Mouse (Mus musculus) A20 (cell line): ENCODE results near the gene March6.

ENCODE experiments used
- DNase-seq: peaks from one replicate; pipeline ENCODE4 v3.0.0-alpha.2; 2011; ENCODE audit warnings: low read depth, low spot score

The March6 gene

DNA sequence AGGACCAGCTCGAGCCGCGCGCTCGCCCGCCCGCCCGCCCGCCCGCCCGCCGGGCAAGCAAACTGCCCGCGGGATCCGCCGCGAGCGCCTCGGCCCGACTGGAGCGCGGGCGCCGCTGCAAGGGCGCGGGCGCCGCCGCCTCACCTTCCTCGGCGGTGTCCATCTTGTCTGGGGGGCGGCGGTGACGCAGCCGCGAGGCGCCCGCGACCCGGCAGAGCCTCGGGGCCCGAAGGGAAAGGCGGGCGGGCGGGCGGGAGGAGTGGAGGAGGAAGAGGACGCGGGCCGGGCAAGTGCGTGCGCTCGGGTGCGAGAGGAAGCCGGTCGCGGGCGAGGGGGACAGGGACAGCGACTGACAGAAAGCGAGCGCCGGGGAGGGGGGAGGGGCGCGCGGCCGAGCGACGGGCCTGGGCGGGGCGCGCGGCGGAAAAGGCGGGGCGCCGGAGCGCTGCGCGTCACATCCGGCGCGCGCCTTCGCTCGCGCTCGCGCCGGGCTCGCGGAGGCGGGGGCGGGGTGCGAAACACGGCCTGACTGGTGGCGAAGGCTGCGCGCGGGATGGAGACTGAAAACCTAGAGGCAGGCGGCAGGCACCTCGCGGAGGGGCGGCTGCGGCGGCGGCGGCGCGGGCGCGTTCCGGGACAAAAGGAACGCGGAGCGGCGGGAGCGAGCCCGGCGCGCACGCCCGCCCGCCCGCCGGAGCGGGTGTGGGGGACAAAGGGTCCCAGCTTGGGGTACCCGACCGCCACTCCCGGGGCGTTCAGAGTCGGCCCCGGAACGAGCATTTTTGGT, at the start of gene March6:
Gene March6, minus strand, starts transcription at position 395 of the 787 bp plus-strand sequence.
- peak; percentile 90 for DNase-seq

DNA sequence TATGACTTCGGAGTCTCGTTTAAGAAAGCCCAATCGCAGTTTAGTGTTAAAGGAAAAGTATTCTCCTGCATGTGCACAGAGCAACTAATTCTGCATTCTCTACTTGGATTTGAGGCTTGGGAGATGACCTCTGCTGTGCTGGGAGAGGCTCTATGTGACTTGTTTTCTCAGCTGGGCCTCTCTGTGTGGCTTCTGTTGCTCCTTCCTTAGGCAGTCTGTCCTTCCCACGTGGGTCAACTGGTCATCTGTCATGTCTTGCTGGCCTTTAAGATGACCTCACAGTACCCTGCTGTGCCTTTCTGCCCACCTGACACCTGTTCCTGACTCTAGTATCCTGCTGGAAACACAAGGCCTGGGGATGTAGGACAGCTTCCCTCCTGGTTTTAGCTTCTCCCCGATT, 45.2 kb upstream of the March6 start:
- DNase-seq: no peak

DNA sequence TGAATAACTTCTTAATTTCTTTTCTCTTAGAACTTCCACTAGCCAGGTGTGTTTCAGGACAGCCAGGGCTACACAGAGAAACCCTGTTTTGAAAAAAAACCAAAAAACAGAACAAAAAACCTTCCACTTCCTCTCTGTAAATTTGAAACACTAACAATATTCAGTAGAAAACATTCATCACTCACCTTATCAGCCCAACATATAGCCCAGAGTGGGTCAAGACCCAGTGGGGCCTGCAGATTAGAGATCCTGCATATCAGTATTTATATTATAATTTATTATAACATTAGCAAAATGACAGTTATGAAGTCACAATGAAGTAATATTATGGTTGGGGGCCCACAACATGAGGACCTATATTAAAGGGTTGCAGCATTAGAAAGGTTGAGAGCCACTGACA, 42.8 kb upstream of the March6 start:
- DNase-seq: no peak

DNA sequence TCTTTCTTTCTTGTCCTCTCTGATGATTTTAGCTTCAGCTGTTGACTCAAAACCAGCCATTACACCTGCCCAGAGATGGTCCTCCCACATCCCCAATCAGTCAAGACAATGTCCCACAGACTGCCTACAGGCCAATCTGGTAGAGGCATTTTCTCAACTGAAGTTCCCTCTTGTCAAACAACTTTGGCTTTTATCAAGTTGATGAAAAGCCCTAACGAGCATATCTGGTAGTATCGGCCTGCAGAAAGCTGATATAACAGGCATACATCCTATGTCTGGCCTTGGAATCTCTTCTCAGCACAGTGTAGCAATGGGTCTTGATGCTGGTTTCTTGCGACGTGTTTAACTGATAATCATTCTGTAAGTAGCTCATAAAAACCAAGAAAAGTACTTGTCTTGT, 42.4 kb upstream of the March6 start:
- no peak for DNase-seq

DNA sequence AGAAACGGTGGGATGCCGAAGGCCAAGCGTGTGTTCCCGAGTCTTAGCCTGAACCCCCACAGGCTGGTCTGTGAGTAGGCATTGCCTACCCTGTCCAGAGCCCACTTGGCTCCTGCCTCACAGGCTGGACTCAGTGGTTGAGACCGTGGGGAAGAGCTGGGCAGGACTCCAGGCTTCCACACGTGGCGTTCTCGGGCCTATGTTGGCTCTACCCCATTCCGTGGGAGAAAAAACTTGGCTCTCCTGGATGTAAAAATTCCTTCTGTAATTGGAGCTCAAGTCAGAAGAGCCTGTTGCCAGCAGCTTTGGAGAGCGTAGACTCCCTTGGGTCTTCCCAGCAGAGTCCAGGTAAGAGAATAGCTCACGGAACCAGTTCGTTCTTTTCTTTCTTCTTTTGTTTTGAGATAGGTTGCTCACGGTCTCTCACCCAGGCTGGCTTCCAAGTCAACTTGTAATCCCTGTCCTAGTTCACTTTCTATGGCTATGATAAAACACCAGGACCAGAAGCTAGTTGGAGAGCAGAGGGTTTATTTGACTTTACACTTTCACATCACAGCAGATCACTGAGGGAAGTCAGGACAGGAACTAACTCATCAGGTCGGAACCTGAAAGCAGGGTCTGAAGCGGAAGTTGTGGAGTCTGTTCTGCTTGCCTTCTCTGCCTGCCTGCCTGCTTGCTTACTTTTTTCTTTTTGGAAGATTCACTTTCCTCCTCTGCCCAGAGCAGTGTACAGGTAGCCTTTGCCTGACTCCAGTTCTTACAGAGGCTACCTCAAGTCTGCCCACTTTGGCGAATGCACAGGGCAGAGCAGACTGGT, 41.3 kb upstream of the March6 start:
- DNase-seq: no peak

DNA sequence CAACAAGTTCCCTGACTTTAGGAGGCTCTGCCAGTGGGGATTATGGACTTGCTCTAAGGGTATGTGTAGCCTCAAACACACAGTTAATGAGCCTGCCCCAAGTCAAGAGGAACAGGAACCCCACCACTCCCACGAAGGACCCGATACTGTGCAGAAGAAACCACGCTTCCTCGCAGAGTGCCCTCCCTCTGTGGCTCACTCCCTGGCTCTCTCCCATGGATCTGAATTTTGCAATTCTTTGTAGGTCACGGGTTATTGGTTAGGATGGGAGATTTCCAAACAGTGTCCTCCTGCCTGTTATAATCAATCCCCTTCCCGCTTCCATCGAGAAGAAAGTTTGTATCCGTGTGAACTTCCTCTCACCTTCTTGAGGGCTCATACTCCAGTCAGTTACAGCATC, 40.1 kb upstream of the March6 start:
- DNase-seq: no peak

DNA sequence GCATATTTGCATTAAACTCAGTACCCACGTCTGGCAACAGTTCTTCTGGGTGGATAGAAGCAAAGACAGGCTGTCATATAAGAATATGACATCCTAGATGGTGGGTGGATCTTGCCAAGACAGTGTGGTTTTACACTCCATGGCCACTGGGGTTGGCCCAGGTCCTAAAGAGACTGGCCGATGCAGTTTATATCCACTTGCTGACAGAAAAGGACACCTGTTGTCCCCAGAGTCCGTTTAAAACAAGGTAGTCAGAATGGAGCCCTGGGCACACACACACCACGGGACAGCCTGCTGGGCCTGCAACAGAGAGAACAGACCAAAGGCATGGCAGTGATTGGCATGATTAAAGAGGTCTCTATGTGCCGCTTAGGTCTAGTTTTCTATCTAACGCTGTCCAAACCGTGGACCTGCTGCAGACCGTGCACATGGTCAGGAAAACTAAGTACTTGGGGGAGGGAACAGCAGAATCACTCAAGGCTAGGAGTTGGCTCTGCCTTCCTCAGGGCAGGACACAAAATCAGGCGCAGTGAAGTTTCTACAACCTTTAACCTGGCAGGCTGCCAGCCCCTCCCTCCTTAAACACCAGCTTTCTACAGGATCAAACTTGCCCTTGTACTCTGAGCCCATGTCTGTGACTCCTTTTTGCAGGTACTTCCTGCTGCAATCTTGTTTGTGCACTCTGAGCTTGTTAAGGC, 38.6 kb upstream of the March6 start:
- no peak for DNase-seq

DNA sequence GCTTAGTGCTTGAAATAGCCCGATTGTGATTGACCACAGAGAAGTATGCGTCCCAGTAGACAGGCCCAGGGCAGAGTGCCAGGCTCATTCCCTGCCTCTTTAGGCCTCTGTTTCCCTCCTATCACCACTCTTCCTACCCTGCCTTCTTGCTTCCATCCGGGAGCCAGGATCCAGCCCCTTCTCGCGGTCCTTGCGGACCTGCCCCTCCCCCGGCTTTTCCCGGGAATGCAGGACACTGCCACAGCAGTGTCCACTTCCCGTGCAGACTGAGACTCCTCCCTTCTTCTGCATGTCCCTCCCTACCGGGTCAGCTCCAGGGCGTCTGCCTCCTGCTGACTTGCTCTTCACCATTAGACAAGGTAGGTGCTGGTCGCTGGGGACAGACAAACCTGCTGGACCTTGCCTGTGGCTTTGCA, 37.7 kb upstream of the March6 start:
- DNase-seq: no peak

DNA sequence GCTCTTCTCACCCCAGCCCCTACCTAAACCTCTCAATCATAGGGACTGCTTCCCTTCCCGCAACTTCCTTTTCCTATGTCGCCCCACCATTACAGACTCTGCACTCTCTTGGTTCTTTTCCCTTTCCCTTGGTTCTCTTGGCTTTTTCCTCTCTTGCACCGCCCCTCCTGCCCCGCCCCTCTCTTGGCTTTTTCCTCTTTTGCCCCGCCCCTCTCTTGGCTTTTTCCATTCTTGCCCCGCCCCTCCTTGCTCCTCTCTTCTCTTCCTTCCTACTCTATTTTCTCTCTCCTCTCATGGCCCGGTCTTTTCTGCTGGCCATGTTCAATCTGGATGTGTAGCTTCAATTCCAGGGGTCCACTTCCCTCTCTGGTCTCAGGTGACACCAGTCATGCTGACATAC, 36.6 kb upstream of the March6 start:
- DNase-seq: no peak

DNA sequence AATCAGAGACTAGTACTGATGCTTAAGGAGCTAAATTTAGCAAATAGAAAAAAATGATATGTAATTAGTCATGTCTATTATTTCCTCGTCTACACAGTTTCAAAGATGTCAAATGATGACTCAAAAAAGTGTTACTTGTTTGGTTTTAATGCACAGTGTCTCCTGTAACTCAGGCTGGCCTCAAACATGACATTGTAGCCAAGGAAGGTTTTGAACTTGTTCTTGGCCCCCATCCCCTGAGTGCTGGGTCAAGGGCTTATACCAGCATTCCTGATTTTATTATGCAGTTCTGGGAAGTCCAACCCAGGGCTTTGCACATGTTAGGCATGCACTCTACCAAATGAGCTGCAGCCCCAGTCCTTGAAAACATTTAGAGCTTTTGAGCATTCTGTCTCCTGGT, 34.9 kb upstream of the March6 start:
- no peak for DNase-seq

DNA sequence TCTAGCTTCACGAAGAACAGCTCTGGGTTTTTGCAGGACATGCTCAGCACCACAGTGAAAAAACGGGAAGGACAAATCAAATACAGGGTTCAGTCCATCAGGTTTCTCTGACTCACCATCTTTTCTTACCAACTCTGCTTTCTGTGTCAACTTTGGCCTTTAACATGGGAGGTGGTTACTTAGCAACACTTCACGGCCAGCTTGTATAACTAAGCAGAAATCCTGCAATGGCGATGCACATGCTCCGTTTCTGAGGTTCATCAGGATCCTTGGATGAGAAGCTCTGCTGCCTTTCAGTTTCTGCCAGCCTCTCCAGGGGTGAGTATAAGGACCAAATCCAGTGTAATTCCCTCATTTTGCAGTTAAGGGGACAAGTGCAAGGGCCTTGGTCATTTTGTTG, 34.3 kb upstream of the March6 start, which contains the start of gene Cmbl:
Gene Cmbl, plus strand, starts transcription at position 206 of the 400 bp plus-strand sequence.
- DNase-seq: no peak

DNA sequence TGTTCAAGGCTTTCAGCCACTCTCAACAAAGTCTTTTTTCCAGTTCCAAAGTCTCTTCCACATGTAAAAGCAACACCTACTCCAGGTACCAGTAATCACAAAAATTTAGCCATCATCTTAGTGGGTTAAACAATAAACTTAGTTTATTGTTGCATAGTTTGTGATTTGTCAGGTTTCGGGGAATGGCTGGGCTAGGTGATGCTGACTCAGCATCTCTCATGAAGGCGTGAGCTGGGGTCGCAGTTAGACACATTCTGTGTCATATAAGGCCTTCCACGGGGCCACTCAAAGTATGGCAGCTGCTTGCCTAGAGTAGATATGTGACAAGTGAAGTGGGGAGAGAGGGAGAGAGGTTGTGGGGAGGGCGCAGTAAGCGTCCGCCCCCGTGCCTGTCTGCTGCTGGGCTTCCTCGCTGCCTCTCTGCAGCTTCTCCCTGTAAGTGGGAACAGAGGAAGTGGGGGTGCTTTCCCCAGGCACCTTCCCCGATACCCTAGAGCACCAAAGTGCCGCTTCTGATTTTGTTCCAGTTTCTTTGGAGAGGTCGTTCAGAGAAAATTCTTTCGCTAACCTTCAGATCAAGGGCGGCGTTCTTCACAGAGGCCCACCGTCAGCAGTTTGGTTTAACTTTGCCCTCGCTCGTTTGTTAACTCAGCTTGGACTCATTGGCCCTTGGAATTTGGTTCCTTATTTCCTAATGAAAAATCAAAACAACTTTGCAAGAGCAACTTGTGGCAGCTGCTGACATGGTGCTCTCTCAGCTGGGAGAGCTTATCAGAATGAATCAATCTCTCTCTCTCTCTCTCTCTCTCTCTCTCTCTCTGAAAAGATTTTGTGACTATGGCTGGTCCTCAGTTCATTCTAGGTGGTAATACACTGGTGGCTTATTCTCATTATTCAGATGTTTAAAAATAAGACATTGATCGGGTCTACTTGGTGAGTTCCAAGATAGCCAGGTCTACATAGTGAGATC, 33.0 kb upstream of the March6 start:
- no peak for DNase-seq

DNA sequence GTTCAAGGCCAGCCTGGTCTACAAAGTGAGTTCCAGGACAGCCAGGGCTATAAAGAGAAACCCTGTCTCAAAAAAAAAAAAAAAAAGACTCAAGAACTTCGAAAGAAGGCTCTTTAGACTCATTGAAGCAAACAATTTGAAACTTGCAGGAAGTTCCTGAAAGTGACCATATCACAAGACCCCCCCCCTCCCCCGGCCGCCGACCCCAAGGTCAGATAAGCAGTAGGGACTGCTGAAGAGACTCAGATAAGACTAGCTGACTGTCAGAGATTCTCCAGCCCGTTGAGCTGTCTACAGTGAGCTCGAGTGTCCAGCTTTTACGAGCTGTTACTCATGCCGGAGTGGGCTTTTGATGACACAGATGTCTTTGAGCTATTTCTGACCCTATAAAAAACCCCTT, 32.0 kb upstream of the March6 start:
- no peak for DNase-seq

DNA sequence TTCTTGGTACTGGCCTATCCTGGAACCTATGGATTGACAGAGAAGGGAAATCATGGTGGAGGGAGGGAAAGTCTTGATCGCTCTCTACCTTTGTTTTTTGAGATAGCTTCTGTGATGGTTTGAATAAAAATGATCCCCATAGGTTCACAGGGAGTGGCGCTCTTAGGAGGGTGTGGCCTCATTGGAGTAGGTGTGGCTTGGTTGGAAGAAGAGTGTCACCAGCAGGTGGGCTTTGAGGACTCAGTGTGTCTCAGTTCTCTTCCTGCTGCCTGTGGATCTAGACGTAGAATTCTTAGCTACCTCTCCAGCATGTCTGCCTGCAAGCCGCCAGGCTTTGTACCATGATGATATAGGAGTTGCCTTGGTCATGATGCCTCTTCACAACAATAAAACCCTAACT, 31.1 kb upstream of the March6 start:
- no peak for DNase-seq

DNA sequence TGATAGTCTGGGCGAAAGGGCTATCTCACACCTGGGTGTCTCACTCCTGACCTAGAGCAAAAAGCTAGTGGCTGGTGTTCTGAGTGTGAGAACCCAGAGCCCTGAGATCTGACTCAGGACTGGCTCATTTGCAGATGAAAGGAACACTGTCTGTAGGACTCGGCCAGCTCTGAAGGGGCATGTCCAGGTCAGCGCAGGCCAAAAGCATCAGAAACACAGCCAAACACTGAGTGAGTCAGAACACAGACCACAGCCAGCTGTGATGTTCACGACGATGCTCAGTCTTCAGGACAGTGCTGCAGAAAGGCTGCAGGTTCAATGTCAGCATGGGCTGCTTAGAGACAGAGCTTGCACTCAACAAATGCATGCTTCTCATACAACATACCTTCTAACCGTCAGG, 30.5 kb upstream of the March6 start:
- DNase-seq: no peak

DNA sequence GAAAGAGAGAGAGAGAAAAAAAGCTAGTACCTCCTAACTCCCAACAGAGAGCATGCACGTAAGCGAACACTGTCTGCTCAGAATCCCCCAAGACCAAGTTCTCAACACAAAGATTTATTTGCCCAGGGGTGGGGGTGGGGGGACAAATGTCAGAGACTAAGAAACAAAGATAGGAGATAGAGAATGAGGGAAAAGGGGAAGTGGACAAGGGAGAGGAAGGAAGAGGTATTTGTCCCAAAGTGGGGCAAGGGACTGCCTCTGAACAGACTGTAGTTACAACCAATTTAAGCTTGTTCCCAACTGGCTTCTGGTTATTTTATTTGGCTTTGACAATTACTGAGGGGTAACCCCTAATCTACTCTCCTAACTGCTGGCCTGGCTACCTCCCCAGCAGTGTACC, 24.0 kb upstream of the March6 start:
- no peak for DNase-seq

DNA sequence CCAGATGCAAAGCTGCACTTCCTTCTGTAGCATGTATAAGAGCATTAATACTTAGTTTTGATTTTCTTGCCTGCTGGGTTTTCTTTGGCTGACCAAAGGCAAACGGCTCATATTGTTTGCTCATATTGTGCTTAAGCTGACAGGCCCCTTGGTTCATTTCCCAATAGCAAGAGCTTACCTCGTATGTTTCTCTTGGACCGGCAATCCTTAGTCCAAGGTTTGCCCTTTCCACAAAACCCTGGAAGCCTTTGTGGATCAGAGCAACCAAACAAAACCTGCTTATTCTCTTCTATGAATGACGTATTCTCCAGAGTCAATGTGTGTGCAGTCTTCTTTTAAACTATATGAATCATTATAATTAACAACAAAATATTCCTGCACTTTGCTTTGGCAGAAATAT, 19.5 kb upstream of the March6 start:
- DNase-seq: no peak

DNA sequence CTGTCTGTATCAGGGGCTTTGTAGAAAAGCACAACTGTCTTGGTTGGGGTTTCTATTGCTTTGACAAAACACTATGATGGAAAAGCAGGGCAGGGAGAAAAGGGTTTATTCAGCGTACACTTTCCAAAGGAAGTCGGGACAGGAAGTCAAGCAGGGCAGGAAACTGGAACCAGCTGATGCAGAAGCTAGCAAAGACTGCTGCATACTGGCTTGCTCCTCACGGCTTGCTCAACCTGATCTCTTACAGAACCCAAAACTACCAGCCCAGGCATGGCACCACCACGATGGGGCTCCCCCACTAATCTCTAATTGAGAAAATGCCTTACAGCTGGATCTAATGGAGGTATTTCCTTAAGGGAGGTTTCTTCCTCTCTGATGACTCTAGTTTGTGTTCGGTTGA, 16.6 kb upstream of the March6 start:
- no peak for DNase-seq

DNA sequence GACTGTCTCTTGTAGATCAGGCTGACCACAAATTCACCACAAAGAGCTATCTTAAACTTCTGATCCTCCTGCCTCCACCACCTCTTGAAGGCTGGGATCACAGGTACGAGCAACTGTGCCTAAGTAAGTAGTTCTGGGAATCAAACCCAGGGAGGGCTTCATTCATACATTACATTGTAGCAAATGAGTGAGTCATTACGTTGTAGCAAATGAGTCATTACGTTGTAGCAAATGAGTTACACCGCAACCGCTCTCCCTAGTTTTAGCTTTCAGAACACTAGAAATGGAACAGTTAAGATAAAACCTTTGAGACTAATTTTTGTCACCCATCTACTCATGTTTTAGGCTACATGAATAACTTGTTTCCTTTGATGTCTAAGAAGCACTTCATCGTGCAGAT, 15.4 kb upstream of the March6 start:
- no peak for DNase-seq

DNA sequence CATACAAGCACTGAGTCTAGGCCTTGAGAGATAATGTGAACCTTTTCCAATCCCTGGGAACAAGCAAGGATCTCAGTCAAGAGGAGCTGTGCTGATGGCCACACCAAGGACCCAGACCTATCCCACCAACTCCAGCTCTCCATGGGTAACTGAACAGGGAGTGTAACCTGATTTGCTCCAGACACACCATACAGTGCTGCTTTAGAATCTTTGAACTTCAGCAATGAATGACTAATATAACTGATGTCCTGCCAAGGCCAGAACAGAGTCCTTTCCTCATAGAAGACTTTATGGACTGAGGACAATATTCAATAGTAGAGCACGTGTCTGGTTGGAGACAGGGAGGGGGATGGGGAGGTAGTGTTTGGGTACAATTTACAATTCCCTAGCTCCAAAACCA, 14.2 kb upstream of the March6 start:
- DNase-seq: no peak

DNA sequence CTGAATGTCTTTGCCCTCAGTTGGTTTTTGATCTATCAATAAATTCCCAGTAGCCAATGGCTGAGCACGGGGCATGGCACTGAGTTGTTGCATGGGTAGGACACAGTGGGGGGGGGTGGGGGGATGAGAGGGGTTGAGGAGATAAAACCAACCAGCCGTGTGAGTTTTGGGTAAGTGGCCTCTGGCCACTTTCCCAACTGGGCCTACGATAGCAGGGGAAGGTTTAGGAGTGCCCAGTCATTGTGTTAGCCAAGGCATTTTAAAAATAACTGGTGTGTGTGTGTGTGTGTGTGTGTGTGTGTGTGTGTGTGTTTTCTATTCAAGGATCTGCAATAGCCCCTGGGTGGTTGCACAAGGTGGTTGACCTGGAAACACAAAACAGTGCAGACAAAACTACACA, 12.4 kb upstream of the March6 start:
- DNase-seq: no peak
